Mouse (Mus musculus) lung, embryonic 15.5 days (tissue): ENCODE results near the gene Samd4b. TPM values are rescaled to one million over a fixed set of nuclear protein-coding genes. Genes with fewer than 3 reads are reported as not detected.
"Not testable (repeated sequence)": the region's sequence is repeated elsewhere in the genome, so short reads cannot be mapped to it uniquely, and the experiment has no call there.

Source experiments
- ATAC-seq: fragments of 200-750 bp; cut with Nextera tagmentation; 2 replicates; pipeline ENCODE4 v1.8.0; 2017; ENCODE audit warnings: moderate number of reproducible peaks, borderline replicate concordance; ENCODE audit not compliant: low FRiP score, low TSS enrichment; ENCODE audit errors: extremely low read depth
- H3K27ac ChIP-seq: fragments of 300-500 bp; sonication (generic); 2 replicates; pipeline ENCODE4 v1.5.1; 2015; ENCODE audit warnings: moderate library complexity, mild to moderate bottlenecking, inconsistent platforms
- H3K27me3 ChIP-seq: fragments of 300-500 bp; sonication (generic); 2 replicates; pipeline ENCODE4 v1.6.1; 2015; ENCODE audit warnings: inconsistent platforms
- H3K36me3 ChIP-seq: fragments of 300-500 bp; sonication (generic); 2 replicates; pipeline ENCODE4 v1.6.1; 2015; ENCODE audit warnings: inconsistent platforms
- H3K4me1 ChIP-seq: fragments of 300-500 bp; sonication (generic); 2 replicates; pipeline ENCODE4 v1.6.1; 2015; ENCODE audit warnings: inconsistent platforms
- H3K4me2 ChIP-seq: fragments of 300-500 bp; sonication (generic); 2 replicates; pipeline ENCODE4 v1.6.1; 2015; ENCODE audit warnings: inconsistent platforms, mild to moderate bottlenecking, moderate library complexity
- H3K4me3 ChIP-seq: fragments of 300-500 bp; sonication (generic); 2 replicates; pipeline ENCODE4 v1.5.1; 2015; ENCODE audit warnings: mild to moderate bottlenecking, inconsistent platforms
- H3K9ac ChIP-seq: fragments of 300-500 bp; sonication (generic); 2 replicates; pipeline ENCODE4 v1.6.1; 2015; ENCODE audit warnings: inconsistent platforms
- H3K9me3 ChIP-seq: fragments of 300-500 bp; sonication (generic); 2 replicates; pipeline ENCODE4 v1.6.1; 2016; ENCODE audit warnings: inconsistent platforms
- WGBS: fragments of 180-500 bp; shearing (Covaris S2); methylation state at CpG from one replicate; pipeline ENCODE4 v1.1.7; 2015; 5-methylcytosine and 5-hydroxymethylcytosine counted together
- polyA plus RNA-seq: library from polyadenylated mRNA; unstranded; fragments of >200 nt; fragmentation: Nextera tagmentation; extraction: Ambion mirVana; gene quantifications from 2 replicates; pipeline ENCODE4 v1.2.1, GENCODE M21; 2015

The Samd4b gene
- polyA plus RNA-seq, 1 experiment from 2014 or later = 21.3 TPM

DNA sequence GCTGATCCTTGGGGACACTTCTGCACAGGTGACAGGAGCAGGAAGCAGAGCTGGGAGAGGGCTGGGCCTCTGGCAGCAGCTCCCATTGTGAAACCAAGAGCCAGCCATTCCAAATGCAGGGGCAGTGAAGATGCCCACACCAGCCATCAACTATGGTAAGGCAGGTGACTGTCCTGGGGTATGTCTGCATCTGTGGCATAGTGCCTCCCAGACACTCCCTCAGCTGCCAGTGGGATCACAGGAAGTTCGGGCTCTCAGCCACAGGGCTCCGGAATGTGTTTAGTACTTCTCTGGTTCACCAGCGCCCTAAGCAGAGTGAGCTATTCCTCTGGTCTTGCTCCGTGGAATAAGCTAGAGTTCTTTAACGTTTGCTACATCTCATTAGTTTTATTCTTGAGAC is 40.9 kb downstream of the Samd4b start:
- H3K4me1 ChIP-seq = peaks cover 38% of the 10 kb centered on the region
- no peak overlapping the region for H3K4me3 ChIP-seq
- H3K4me2 ChIP-seq = no peak overlapping the region
- H3K36me3 ChIP-seq = peaks cover 27% of the 10 kb centered on the region
- 65% methylated on average over 5 of the region's 5 CpGs for WGBS
- no peak overlapping the region for H3K27ac ChIP-seq
- no peaks in the 10 kb centered on the region for H3K9me3 ChIP-seq
- H3K9ac ChIP-seq = no peak overlapping the region
- H3K27me3 ChIP-seq = no peaks in the 10 kb centered on the region
- ATAC-seq = no peak

DNA sequence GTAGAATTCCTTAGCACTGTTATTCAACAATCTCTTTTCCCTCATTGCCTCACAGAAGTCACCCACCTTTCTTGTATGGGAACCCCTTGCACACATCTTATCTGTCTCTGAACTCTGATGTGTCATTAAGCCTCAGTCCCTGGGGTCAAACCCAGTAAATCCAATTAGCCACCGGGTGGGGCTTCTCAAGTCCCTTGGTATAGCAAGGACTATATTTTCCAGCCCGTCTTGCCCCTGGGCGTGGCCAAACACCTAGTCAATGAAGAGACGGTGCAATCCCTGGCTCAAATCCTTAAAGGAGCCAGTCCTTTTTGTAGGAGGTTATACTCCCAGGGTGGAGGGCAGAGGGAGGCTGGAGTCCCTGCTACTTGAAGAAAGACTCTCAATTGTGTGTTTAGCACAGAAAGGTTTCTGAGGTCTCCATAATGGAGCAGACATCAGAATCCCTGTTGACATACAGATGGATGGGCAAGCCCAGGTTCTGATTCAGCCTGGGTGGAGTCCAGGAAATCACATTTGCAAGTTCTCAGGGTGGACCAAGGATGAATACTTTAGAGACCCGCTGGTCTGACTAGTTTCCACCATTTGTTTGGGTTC is 41.9 kb downstream of the Samd4b start:
- no peak overlapping the region for H3K4me3 ChIP-seq
- peaks cover 21% of the 10 kb centered on the region for H3K36me3 ChIP-seq
- no peak for ATAC-seq
- H3K27ac ChIP-seq = no peak overlapping the region
- no peaks in the 10 kb centered on the region for H3K27me3 ChIP-seq
- H3K4me1 ChIP-seq = peaks cover 38% of the 10 kb centered on the region
- no peaks in the 10 kb centered on the region for H3K9me3 ChIP-seq
- 9% methylated on average over 5 of the region's 5 CpGs for WGBS
- H3K9ac ChIP-seq = no peak overlapping the region
- no peak overlapping the region for H3K4me2 ChIP-seq

DNA sequence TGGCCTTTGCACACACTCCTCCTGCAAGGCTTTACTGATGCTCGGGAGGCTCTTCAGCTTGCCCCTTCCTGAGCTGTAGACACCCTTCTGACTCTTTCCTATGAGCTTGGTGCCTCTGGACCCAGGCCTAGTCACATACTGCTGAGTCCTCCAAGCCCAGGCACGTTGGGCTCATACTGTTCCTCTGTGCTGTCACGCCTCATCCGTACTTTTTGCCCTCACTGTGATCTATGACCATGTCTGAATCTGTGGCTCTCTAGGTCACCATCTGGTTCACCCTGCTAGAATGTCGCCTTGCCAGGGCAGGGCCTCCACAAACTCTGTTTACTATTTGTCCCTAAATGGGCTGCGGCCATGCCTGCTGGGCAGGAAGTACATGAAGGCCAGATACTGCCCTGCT is 44.9 kb downstream of the Samd4b start:
- ATAC-seq = no peak
- Histone ChIP-seq H3K27me3 (no peaks in the 10 kb centered on the region), H3K4me2 (no peak overlapping the region), H3K9ac (no peak overlapping the region), H3K9me3 (no peaks in the 10 kb centered on the region), H3K27ac (no peak overlapping the region), H3K4me1 (peaks cover 19% of the 10 kb centered on the region), H3K36me3 (no peaks in the 10 kb centered on the region), H3K4me3 (no peak overlapping the region)
- 87% methylated on average over 6 of the region's 6 CpGs for WGBS

DNA sequence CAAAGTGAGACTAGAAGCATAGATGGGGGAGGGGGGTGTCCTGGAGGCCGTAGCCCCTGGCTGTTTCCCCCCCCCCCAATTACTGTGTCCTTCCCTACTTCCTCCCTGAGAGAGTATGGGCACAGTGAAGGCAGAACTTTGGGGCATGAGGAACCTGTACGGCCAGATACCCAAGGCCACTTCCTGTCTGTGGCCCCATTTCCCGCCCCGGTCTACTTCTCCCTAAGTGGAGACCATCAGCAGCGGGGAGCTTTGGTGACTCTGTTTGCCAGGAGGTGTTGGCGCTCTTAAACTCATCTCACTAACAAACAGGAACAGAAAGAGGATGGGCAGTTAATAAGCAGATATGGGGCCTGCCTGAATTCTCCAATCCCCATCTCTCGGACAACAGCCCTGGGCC is 50.3 kb downstream of the Samd4b start:
- H3K27me3 ChIP-seq = peaks cover 37% of the 10 kb centered on the region
- H3K4me3 ChIP-seq = no peak overlapping the region; the same call in 1 of the 2 replicates
- WGBS = 56% methylated on average over 7 of the region's 7 CpGs
- ATAC-seq = no peak
- no peaks in the 10 kb centered on the region for H3K36me3 ChIP-seq
- no peak overlapping the region for H3K4me2 ChIP-seq
- no peak overlapping the region for H3K27ac ChIP-seq
- H3K9ac ChIP-seq = no peak overlapping the region
- peaks cover 14% of the 10 kb centered on the region for H3K4me1 ChIP-seq
- no peaks in the 10 kb centered on the region for H3K9me3 ChIP-seq

DNA sequence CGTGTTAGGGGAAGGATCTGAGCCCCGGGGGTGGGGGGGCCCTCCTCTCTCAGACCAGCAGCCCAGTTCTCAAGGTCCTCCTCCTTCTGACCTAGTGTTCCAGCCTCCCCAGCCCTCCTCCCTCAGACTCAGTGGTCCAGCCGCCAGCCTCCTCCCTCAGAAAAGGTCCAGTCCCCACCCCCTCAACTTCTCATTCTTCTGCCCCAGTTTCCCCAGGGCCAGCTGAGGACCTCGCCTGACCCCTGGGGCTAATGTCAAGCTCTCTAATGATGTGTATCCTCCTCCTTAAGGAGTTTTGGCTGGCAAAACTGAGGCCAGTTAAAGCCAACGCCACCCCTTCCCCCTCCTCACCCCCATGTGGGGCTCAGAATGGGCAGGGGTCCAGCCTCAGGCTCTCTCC is 50.8 kb downstream of the Samd4b start, which contains the start of gene Nccrp1:
Gene Nccrp1, minus strand, starts transcription at position 101 of the 400 bp plus-strand sequence.
- ATAC-seq = no peak
- no peaks in the 10 kb centered on the region for H3K36me3 ChIP-seq
- H3K4me1 ChIP-seq = peaks cover 14% of the 10 kb centered on the region
- H3K4me2 ChIP-seq = peak within 1 kb of the TSS; percentile 44
- H3K27ac ChIP-seq = no peak within 1 kb of the TSS
- no peaks in the 10 kb centered on the region for H3K9me3 ChIP-seq
- WGBS = 4% methylated on average over 5 of the region's 5 CpGs
- H3K27me3 ChIP-seq = peaks cover 37% of the 10 kb centered on the region
- H3K9ac ChIP-seq = no peak within 1 kb of the TSS
- H3K4me3 ChIP-seq = peak within 1 kb of the TSS; percentile 14; the same call in 1 of the 2 replicates

DNA sequence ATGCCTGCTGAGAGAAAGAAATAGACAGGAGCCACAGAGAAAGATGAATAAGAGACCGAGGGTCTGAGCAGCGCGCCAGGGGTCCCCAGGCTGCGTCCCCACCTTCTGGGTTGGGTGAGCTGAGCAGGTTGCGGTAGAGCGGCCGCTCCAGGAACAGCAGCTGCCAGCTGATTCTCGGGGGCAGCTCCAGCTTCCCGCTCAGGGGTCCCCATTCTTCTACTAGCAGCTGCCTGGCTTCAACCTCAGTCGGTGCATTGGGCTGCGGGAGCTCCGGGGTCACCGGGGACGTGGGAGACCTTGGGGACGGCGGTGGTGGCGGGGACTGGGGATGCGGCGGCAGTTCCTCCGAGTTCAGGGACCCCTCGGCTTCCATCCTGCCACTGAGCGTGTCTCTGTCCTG is 51.3 kb downstream of the Samd4b start:
- Histone ChIP-seq H3K9me3 (no peaks in the 10 kb centered on the region), H3K4me3 (peak overlapping the region; percentile 14; the same call in 1 of the 2 replicates), H3K9ac (no peak overlapping the region), H3K4me1 (peaks cover 14% of the 10 kb centered on the region), H3K36me3 (no peaks in the 10 kb centered on the region), H3K4me2 (peak overlapping the region; percentile 44), H3K27me3 (peaks cover 37% of the 10 kb centered on the region), H3K27ac (no peak overlapping the region)
- 1% methylated on average over 22 of the region's 22 CpGs for WGBS
- ATAC-seq = no peak

DNA sequence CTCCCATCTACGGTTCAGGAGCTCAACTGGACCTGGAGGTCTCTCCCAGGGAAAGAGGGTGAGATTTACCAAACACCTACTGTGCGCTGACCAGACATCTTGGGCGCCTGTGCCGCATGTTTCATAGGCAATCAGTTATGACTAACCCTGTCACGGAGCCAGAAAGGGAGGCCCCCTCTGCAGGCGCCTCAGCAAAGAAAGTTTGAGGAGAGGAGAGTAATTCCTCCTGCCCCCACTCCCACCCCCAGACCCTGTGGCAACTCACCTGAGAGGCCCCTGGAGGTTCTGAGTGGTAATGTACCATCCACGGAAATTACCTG is 52.1 kb downstream of the Samd4b start:
- Histone ChIP-seq H3K27ac (no peak overlapping the region), H3K4me2 (no peak overlapping the region), H3K9me3 (no peaks in the 10 kb centered on the region), H3K4me3 (no peak overlapping the region), H3K9ac (no peak overlapping the region), H3K4me1 (peaks cover 14% of the 10 kb centered on the region), H3K36me3 (no peaks in the 10 kb centered on the region), H3K27me3 (peaks cover 37% of the 10 kb centered on the region)
- no peak for ATAC-seq
- 42% methylated on average over 7 of the region's 7 CpGs for WGBS

DNA sequence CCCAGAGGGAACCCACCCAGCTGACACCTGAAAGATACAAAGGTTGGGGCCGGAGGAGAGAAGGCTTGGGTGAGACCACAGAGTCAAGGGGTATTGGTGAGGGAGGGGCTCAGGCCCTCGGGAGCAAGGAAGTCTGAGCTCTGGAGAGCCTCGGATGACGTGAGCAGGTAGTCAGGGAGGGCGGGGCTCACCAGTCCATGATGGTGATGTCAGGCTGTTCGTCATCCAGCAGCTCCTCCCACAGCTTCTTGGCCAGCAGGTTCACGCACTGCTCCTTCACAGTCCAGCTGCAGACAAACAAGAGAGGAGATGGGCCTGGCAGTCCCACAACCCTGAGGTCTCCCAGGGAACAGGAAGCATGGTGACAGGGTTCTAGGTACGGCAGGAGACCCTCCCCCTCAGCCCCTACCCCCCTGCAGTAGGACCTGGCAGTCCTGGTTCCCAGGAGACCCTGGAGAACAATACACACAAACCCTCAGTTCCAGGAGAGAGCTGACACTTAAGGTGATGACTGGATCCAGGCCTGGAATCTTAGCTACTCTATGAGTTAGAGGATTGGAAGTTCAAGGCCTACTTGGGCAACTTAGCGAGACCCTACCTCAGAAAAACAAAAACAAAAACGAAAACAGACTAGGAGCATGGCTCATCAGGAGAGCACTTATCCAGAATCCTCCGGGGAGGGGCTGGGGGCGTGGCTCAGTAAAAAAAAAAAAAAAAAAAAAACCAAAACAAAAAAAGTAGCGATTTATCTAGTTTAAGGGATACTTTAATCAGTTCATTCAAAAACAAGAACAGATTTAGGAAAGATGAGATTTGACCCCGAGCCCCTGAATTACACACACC is 52.7 kb downstream of the Samd4b start:
- no peaks in the 10 kb centered on the region for H3K9me3 ChIP-seq
- H3K36me3 ChIP-seq = no peaks in the 10 kb centered on the region
- H3K4me1 ChIP-seq = peaks cover 14% of the 10 kb centered on the region
- WGBS = 30% methylated on average over 14 of the region's 14 CpGs
- no peak overlapping the region for H3K4me3 ChIP-seq
- no peak overlapping the region for H3K27ac ChIP-seq
- no peak overlapping the region for H3K9ac ChIP-seq
- peak; percentile 12; the same call in 1 of the 2 replicates for ATAC-seq
- no peak overlapping the region for H3K4me2 ChIP-seq
- H3K27me3 ChIP-seq = peaks cover 37% of the 10 kb centered on the region

DNA sequence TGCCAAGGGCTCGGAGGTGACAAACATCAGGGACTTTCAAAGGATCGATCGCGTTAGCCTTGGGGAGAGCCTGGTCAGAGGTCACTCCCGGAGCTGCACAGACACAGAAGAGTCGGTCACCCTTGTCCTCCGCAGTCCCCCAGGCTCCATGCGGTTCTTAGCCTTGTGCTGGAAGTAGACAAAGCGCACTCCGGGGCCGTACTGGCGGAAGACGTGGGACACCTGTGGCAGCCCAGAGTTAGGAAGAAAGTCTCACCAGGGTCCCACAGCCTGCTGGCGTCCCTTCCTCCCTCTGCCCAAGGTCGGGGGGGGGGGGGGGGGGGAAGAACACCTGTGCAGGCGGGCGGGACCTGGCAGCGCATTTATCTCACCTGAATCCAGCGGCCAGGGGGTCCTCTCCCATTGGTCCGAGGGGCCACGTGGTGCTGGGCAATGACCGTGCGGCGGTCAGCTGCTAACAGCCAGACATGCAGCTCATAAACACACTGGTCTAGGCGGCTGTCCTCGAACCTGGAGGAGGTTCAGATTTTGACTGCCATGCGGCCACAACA is 53.8 kb downstream of the Samd4b start:
- H3K27me3 ChIP-seq = peaks cover 37% of the 10 kb centered on the region
- H3K9ac ChIP-seq = 0 out of 2 replicates have a peak overlapping the region, but pooled peaks have one; percentile 7
- peak overlapping the region; percentile 54 for H3K4me2 ChIP-seq
- H3K36me3 ChIP-seq = no peaks in the 10 kb centered on the region
- no peak for ATAC-seq
- H3K9me3 ChIP-seq = no peaks in the 10 kb centered on the region
- peak overlapping the region; percentile 19 for H3K4me3 ChIP-seq
- no peak overlapping the region for H3K27ac ChIP-seq
- H3K4me1 ChIP-seq = peaks cover 14% of the 10 kb centered on the region
- WGBS = 4% methylated on average over 25 of the region's 27 CpGs

DNA sequence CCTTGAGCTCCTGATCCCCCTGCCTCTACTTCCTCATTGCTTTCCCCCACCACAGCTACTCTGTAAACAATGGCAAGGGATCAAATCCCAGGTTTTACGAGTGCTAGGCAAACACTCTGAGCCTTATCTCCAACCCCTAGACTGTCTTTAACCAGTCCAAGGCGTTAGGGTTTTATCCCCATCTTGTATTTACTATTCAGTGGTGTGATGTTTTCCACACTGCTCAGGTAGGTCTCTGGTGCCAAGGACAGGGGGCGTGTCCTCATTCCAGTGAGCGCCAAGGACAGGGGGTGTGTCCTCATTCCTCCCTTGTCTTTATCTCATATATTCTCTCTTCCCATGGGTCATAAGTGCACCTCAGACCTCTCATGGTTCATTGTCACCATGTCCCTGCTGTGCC is 57.4 kb downstream of the Samd4b start, which contains the start of gene Sycn:
Gene Sycn, plus strand, starts transcription at position 360 of the 400 bp plus-strand sequence.
- no peaks in the 10 kb centered on the region for H3K9me3 ChIP-seq
- WGBS = 50% methylated on average over 4 of the region's 4 CpGs
- H3K9ac ChIP-seq = no peak within 1 kb of the TSS
- H3K4me3 ChIP-seq = no peak within 1 kb of the TSS
- no peak within 1 kb of the TSS for H3K4me2 ChIP-seq
- ATAC-seq = no peak
- H3K36me3 ChIP-seq = no peaks in the 10 kb centered on the region
- H3K4me1 ChIP-seq = no peaks in the 10 kb centered on the region; the same call in 1 of the 2 replicates
- H3K27me3 ChIP-seq = peaks cover 14% of the 10 kb centered on the region
- no peak within 1 kb of the TSS for H3K27ac ChIP-seq

DNA sequence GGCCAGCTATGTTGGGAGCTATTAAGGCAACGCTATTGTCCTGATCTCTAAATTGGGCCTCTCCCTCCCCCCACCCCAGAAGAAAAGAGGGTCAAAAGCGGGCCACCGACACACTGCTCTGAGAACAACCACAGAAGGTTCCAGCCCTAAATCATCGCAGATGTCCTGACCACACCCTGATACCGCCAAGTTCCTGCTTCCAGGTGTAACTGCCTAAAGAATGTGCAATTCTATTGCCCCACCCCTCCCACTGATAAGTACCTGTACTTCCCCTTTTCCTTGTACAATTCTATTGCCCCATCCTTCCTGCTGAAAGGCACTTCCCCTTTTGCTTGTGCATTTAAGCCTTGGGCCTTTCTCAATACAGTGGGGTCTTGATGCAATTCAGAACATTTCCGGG is 59.1 kb downstream of the Samd4b start:
- WGBS = 83% methylated on average over 6 of the region's 6 CpGs
- not testable (repeated sequence) for ATAC-seq, H3K36me3 ChIP-seq

DNA sequence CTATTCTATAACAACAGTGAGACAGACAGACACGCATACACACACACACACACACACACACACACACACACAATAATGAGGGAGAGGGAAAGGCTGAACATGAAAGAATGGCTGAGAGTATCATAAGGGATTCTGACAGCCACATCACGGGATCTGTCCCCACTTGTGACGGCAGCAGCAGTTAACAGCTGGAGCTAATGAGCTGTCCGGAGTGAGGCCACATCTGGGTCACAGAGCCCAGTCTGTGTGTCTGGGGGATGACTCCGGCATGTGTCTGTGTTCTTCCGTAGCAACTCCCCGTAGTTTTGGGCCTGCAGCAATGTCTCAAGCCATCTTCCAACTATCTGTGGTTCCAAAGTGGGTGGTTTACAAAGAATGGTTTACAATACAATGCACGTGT is 65.9 kb downstream of the Samd4b start:
- H3K9me3 ChIP-seq = no peaks in the 10 kb centered on the region
- H3K4me2 ChIP-seq = no peak overlapping the region
- H3K27me3 ChIP-seq = no peaks in the 10 kb centered on the region
- peaks cover 4% of the 10 kb centered on the region; the same call in 1 of the 2 replicates for H3K4me1 ChIP-seq
- ATAC-seq = peak; percentile 80; the same call in 1 of the 2 replicates
- WGBS = 49% methylated on average over 8 of the region's 8 CpGs
- no peaks in the 10 kb centered on the region for H3K36me3 ChIP-seq
- H3K27ac ChIP-seq = no peak overlapping the region
- H3K4me3 ChIP-seq = no peak overlapping the region
- H3K9ac ChIP-seq = no peak overlapping the region

More for the DNA sequence above, 59.1 kb downstream of the Samd4b start:
- H3K4me1 ChIP-seq, H3K9ac ChIP-seq, H3K4me3 ChIP-seq, H3K27me3 ChIP-seq, H3K4me2 ChIP-seq, H3K27ac ChIP-seq, H3K9me3 ChIP-seq: not testable (repeated sequence)
